Mouse (Mus musculus): ENCODE results near the gene Majin.

DNA sequence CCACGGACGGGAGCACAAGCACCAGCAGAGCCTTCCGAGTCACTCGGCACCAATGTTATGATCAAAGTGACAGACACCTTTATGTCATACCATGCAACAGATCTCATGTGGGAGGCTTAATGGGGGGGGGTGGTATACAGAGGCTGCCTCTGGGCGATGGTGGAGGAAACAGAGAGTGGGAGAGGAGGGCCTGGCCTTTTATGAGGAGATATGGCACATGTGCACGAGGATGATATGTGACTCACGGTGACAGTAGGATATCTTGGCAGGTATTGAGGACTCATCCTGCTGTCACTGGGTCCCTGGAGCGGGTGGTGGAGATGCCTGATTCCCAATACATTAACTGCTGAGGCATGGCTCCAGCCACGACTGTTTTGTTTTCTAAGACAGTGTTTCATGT, 29.0 kb upstream of the Majin start:
- no peak for TF ChIP-seq POLR2A (IDR thresholded peaks at IDR 0.05; ENCODE audit: extremely low read depth, insufficient read depth, low read length)
- no peak for TF ChIP-seq CTCF (IDR thresholded peaks at IDR 0.05; ENCODE audit: low read depth, low read length)

Data from liver, adult 2 months (tissue).